Mouse (Mus musculus): ENCODE results near the gene Igfbp2. TPM values are rescaled to one million over a fixed set of nuclear protein-coding genes. Genes with fewer than 3 reads are reported as not detected.

The Igfbp2 gene
- total RNA-seq, 1 experiment = 1,066 TPM

DNA sequence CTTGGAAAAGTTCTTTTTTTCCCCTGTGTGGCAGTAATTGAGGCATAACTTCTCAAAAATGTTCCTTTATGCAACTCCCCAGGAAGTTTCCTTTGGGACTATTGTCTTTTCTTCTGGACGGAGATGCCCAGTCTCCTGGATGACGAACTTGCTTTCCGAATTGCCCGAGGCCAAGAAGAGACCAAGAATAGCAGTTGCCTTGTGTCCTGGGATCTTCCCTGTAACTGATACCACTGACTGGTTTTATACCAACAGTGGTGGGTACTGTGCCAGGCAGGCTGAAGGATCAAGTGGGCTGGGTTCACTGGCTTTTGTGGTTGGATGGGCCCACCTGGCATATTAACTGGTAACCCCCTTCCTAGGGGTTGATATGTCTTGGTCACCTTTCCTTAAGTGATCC, 9.3 kb downstream of the Igfbp2 start:
- H3K9ac ChIP-seq (ENCODE audit: insufficient read depth, low read depth, low read length, poor library complexity, severe bottlenecking) = no peak overlapping the region
- no peak overlapping the region for H3K27ac ChIP-seq (ENCODE audit: insufficient read depth, low read depth, low read length, poor library complexity, severe bottlenecking)
- no peak for TF ChIP-seq ZC3H11A (IDR thresholded peaks at IDR 0.05; ENCODE audit: borderline replicate concordance, low read depth, low read length)
- no peak for TF ChIP-seq CHD2 (IDR thresholded peaks at IDR 0.05; ENCODE audit: low read depth, low read length)
- TF ChIP-seq MAFK (IDR thresholded peaks at IDR 0.05; ENCODE audit: insufficient read depth, low read depth, low read length) = no peak
- no peak for TF ChIP-seq HCFC1 (IDR thresholded peaks at IDR 0.05; ENCODE audit: borderline replicate concordance, insufficient read depth, low read length)
- TF ChIP-seq ZNF384 (IDR thresholded peaks at IDR 0.05; ENCODE audit: low read depth, low read length) = no peak
- peaks cover 0 to 10% of the 10 kb centered on the region in 2 experiments; a peak in 2 of 4 replicates for H3K4me1 ChIP-seq (ENCODE audit: control insufficient read depth in 2 of 2, insufficient read depth in 2 of 2, low read length in 2 of 2, poor library complexity in 1 of 2)
- in situ Hi-C loops (cut with MboI; ENCODE audit: low sequenced_read_pairs in 2 of 2, unreplicated experiment in 2 of 2) = no loop called here
- peaks cover 60% of the 10 kb centered on the region for H3K36me3 ChIP-seq (ENCODE audit: control insufficient read depth, insufficient read depth, low read length, poor library complexity, severe bottlenecking)
- no peaks in the 10 kb centered on the region for H3K9me3 ChIP-seq (ENCODE audit: control insufficient read depth, insufficient read depth, low read depth, low read length)
- no peak for DNase-seq (ENCODE audit: low read depth, low spot score)
- H3K4me3 ChIP-seq (ENCODE audit: insufficient read depth in 1 of 2, low read depth in 1 of 2, low read length in 2 of 2, poor library complexity in 1 of 2, severe bottlenecking in 1 of 2) = no peak overlapping the region

DNA sequence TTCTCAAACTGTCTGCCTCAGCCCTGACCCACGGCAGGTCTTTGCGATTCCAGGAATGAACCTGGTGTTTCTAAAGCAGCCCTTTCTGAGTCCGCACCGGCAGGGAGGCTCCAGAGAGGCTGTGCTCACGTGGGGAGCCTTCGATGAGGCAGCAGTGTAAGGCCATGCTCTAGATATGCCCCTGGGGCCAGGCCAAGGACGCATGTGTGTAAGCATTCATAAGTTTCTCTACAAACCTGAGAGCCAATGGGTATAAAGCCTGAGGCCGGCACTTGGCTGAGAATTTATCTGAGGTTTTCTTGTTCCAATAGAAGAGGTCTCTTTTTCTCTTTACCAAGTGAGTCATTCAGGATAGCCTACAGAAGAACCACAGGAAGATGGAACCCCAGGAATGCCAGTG, 15.1 kb downstream of the Igfbp2 start:
- Histone ChIP-seq H3K9ac (ENCODE audit: insufficient read depth, low read depth, low read length, poor library complexity, severe bottlenecking) (no peak overlapping the region), H3K27ac (ENCODE audit: insufficient read depth, low read depth, low read length, poor library complexity, severe bottlenecking) (no peak overlapping the region), H3K36me3 (ENCODE audit: control insufficient read depth, insufficient read depth, low read length, poor library complexity, severe bottlenecking) (peaks cover 47% of the 10 kb centered on the region), H3K9me3 (ENCODE audit: control insufficient read depth, insufficient read depth, low read depth, low read length) (no peaks in the 10 kb centered on the region), H3K4me3 (ENCODE audit: insufficient read depth in 1 of 2, low read depth in 1 of 2, low read length in 2 of 2, poor library complexity in 1 of 2, severe bottlenecking in 1 of 2) (no peak overlapping the region), H3K4me1 (ENCODE audit: control insufficient read depth in 2 of 2, insufficient read depth in 2 of 2, low read length in 2 of 2, poor library complexity in 1 of 2) (peaks cover 4 to 9% of the 10 kb centered on the region in 2 experiments; a peak in 3 of 4 replicates)
- in situ Hi-C loops (cut with MboI; ENCODE audit: low sequenced_read_pairs in 2 of 2, unreplicated experiment in 2 of 2) = no loop called here
- no peak for TF ChIP-seq ZNF384 (IDR thresholded peaks at IDR 0.05; ENCODE audit: low read depth, low read length)
- no peak for TF ChIP-seq MAFK (IDR thresholded peaks at IDR 0.05; ENCODE audit: insufficient read depth, low read depth, low read length)
- TF ChIP-seq CHD2 (IDR thresholded peaks at IDR 0.05; ENCODE audit: low read depth, low read length) = no peak
- no peak for TF ChIP-seq HCFC1 (IDR thresholded peaks at IDR 0.05; ENCODE audit: borderline replicate concordance, insufficient read depth, low read length)
- no peak for TF ChIP-seq ZC3H11A (IDR thresholded peaks at IDR 0.05; ENCODE audit: borderline replicate concordance, low read depth, low read length)
- no peak for DNase-seq (ENCODE audit: low read depth, low spot score)

DNA sequence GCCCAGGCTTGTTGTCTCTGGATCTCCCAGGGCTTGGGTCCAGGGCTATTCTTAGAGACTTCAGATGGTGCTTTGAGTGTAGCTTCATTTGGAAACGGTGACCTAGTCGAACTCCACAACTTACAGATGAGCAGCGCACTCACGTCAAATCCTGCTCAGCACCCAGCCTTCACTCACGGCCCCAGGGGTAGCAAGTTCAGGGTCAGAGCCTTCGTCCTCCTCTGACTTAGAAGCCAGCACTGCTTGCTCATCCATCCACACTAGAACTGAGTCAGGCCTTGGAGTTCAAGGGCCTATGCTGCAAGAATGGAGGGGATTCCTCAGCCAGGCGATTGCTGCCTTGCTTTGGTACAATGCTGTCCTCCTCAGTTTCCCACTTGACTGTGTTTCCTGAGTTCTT, 15.5 kb downstream of the Igfbp2 start:
- no peaks in the 10 kb centered on the region for H3K9me3 ChIP-seq (ENCODE audit: control insufficient read depth, insufficient read depth, low read depth, low read length)
- H3K4me1 ChIP-seq (ENCODE audit: control insufficient read depth in 2 of 2, insufficient read depth in 2 of 2, low read length in 2 of 2, poor library complexity in 1 of 2) = peaks cover 4 to 9% of the 10 kb centered on the region in 2 experiments; a peak in 3 of 4 replicates
- no peak overlapping the region for H3K27ac ChIP-seq (ENCODE audit: insufficient read depth, low read depth, low read length, poor library complexity, severe bottlenecking)
- TF ChIP-seq HCFC1 (IDR thresholded peaks at IDR 0.05; ENCODE audit: borderline replicate concordance, insufficient read depth, low read length) (no peak), MAFK (IDR thresholded peaks at IDR 0.05; ENCODE audit: insufficient read depth, low read depth, low read length) (no peak), ZNF384 (IDR thresholded peaks at IDR 0.05; ENCODE audit: low read depth, low read length) (no peak), CHD2 (IDR thresholded peaks at IDR 0.05; ENCODE audit: low read depth, low read length) (no peak), ZC3H11A (IDR thresholded peaks at IDR 0.05; ENCODE audit: borderline replicate concordance, low read depth, low read length) (no peak)
- no peak overlapping the region for H3K9ac ChIP-seq (ENCODE audit: insufficient read depth, low read depth, low read length, poor library complexity, severe bottlenecking)
- no peak overlapping the region for H3K4me3 ChIP-seq (ENCODE audit: insufficient read depth in 1 of 2, low read depth in 1 of 2, low read length in 2 of 2, poor library complexity in 1 of 2, severe bottlenecking in 1 of 2)
- in situ Hi-C loops (cut with MboI; ENCODE audit: low sequenced_read_pairs in 2 of 2, unreplicated experiment in 2 of 2) = no loop called here
- peaks cover 50% of the 10 kb centered on the region for H3K36me3 ChIP-seq (ENCODE audit: control insufficient read depth, insufficient read depth, low read length, poor library complexity, severe bottlenecking)
- no peak for DNase-seq (ENCODE audit: low read depth, low spot score)

DNA sequence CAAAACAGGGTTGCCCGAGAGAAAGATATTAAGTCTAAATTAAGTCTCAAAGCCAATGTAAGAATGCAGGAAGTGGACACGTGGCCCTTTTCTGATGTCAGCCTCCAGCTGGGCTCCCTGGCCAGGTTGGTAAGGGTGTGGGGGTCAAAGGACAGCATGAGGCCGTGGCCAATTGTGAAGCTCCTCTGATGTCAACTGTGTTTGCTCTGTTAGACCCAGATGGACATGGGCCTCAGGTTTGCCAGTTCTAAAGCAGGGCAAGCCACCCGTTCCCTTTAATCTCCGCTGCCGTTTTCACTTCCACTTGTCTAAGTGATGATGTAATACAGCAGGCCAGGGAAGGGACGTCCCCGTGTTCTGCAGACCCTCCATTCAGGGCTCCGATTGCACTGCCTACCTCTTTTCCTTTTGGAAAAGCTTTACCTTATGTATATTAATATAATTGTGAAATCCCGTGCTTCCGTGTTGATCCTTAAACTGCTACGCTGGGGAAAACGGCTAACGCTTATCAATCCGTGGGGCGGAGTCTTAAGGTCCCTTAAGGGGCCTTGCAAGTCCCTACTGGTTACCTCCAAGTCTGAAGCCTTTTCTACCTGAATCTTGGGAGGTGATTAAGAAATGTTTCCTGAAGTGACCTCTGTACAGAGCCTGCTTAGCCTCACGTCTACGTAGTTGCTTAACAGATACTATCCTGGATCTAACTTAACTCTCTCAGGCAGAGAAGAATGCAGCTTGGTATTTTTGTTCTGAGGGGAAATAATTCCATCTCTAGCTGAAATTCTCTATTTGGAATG, 18.6 kb downstream of the Igfbp2 start:
- no peak overlapping the region for H3K27ac ChIP-seq (ENCODE audit: insufficient read depth, low read depth, low read length, poor library complexity, severe bottlenecking)
- no peak for DNase-seq (ENCODE audit: low read depth, low spot score)
- H3K4me1 ChIP-seq (ENCODE audit: control insufficient read depth in 2 of 2, insufficient read depth in 2 of 2, low read length in 2 of 2, poor library complexity in 1 of 2) = peaks cover 4 to 8% of the 10 kb centered on the region in 2 experiments; a peak in 3 of 4 replicates
- TF ChIP-seq ZC3H11A (IDR thresholded peaks at IDR 0.05; ENCODE audit: borderline replicate concordance, low read depth, low read length) (no peak), HCFC1 (IDR thresholded peaks at IDR 0.05; ENCODE audit: borderline replicate concordance, insufficient read depth, low read length) (no peak), ZNF384 (IDR thresholded peaks at IDR 0.05; ENCODE audit: low read depth, low read length) (no peak), CHD2 (IDR thresholded peaks at IDR 0.05; ENCODE audit: low read depth, low read length) (no peak), MAFK (IDR thresholded peaks at IDR 0.05; ENCODE audit: insufficient read depth, low read depth, low read length) (no peak)
- H3K4me3 ChIP-seq (ENCODE audit: insufficient read depth in 1 of 2, low read depth in 1 of 2, low read length in 2 of 2, poor library complexity in 1 of 2, severe bottlenecking in 1 of 2) = no peak overlapping the region
- H3K36me3 ChIP-seq (ENCODE audit: control insufficient read depth, insufficient read depth, low read length, poor library complexity, severe bottlenecking) = peaks cover 49% of the 10 kb centered on the region
- in situ Hi-C loops (cut with MboI; ENCODE audit: low sequenced_read_pairs in 2 of 2, unreplicated experiment in 2 of 2) = no loop called here
- H3K9ac ChIP-seq (ENCODE audit: insufficient read depth, low read depth, low read length, poor library complexity, severe bottlenecking) = no peak overlapping the region
- H3K9me3 ChIP-seq (ENCODE audit: control insufficient read depth, insufficient read depth, low read depth, low read length) = no peaks in the 10 kb centered on the region
